Mouse (Mus musculus) cortical plate, adult 2 months (tissue): ENCODE measurements at regions not wholly inside any gene's neighbourhood (a gene's known extent, or its start where the extent isn't known, plus 50 kb on each side); places are given as distances from the start of the nearest gene placed in this dataset.

Source experiments
- H3K27ac ChIP-seq: fragments of 200-500 bp; 2 replicates; pipeline ENCODE4 v1.5.1; 2012; ENCODE audit warnings: low read length, control low read depth, inconsistent platforms; ENCODE audit not compliant: insufficient read depth
- H3K4me1 ChIP-seq: fragments of 200-500 bp; 2 replicates; pipeline ENCODE4 v1.6.1; 2011; ENCODE audit warnings: low read length; ENCODE audit not compliant: control insufficient read depth, insufficient read depth
- H3K4me3 ChIP-seq: fragments of 200-500 bp; 2 replicates; pipeline ENCODE4 v1.5.1; 2011; ENCODE audit warnings: mild to moderate bottlenecking, low read length, control low read depth; ENCODE audit not compliant: insufficient read depth
- CTCF ChIP-seq: fragments of 200-500 bp; IDR thresholded peaks from 2 replicates; pipeline ENCODE4 v1.5.1; 2011; ENCODE audit warnings: mild to moderate bottlenecking, control low read depth, low read length; ENCODE audit not compliant: insufficient read depth; ENCODE audit errors: extremely low read depth
- POLR2A ChIP-seq: fragments of 200-500 bp; IDR thresholded peaks from 2 replicates; pipeline ENCODE4 v1.6.1; 2011; ENCODE audit warnings: mild to moderate bottlenecking, low read length, control low read depth; ENCODE audit not compliant: insufficient read depth; ENCODE audit errors: extremely low read depth

DNA sequence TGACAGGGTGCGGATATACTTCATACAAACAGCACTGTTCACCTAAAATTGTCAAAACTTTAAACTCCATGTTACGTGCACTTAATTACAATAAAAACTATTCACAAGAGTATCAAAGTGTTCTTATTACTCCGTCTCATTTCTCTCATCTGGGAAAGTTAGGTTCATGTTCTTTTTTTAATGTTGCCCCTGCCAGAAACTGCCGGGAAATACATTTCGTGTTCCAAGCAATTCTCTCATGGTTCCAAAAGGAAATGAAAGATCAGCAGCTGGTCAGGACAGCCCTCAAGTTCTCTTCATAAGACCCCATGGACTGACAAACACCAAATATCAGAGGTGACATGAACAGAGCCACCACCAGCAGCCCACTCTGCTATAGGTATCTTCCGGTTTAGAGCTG is 565.7 kb downstream of the Nfib start:
- Histone ChIP-seq H3K4me3 (no peak overlapping the region), H3K27ac (no peak overlapping the region), H3K4me1 (no peaks in the 10 kb centered on the region)
- TF ChIP-seq CTCF (no peak), POLR2A (no peak)

DNA sequence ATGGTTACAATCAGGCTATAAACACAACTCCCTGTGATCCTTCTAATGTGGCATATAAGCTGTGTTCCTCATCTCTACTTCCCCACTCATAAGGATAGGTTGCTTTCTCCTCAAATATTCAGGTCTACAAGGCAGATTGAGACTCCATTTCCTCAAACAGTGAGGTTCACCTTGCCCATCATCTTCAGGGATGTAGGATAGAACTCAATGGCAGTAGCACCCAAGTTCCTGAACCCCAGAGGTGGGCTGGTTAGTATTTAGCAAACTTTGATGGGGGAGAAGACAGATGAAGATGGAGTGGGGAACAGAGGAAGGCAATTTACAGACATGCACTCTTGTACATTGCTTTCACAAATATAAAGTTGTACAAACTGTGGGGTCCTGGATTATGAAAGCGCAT is 566.5 kb downstream of the Nfib start:
- TF ChIP-seq CTCF = no peak
- TF ChIP-seq POLR2A = no peak
- no peak overlapping the region for H3K4me3 ChIP-seq
- H3K4me1 ChIP-seq = no peaks in the 10 kb centered on the region
- no peak overlapping the region for H3K27ac ChIP-seq

DNA sequence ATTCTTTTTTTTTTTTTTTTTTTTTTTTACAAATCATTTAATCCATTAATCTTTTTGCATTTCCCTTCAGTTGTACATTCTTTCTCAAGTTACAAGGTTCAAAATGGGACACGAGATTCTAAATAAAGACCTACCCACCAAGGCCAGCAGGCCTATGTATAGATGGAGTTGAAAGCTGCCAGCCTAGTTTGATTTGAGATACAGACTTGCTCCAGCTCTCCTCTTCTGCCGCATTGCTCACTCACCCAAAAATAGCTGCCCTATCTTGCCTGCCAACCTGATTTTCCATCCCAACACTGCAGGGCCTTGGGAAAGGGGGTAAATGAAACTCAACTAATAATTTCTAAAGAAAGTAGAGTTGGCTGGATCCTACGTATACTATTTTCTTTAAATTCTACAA is 572.7 kb downstream of the Nfib start:
- H3K4me3 ChIP-seq = no peak overlapping the region
- peaks cover 2% of the 10 kb centered on the region; the same call in 1 of the 2 replicates for H3K4me1 ChIP-seq
- no peak overlapping the region for H3K27ac ChIP-seq
- TF ChIP-seq POLR2A = no peak
- TF ChIP-seq CTCF = no peak

DNA sequence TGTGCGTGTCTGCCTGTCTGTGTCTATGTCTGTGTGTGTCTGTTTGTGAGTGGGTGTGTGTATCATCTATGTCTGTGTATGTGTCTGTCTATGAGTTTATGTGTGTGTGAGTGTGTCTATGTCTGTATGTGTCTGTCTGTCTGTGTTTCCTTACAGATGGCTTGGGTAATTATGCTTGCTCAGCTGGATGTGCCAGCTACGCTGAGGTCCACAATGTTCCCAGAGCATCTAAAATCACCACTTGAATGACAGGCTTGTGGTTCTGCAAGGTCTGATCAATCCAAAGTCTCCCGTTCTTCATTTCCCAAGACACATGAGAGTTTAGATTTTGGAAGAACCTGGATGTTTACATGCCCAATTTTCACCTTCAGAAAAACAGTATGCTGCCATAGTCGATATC is 573.2 kb downstream of the Nfib start:
- Histone ChIP-seq H3K27ac (no peak overlapping the region), H3K4me1 (peaks cover 2% of the 10 kb centered on the region; the same call in 1 of the 2 replicates)
- TF ChIP-seq POLR2A (no peak), CTCF (no peak)

DNA sequence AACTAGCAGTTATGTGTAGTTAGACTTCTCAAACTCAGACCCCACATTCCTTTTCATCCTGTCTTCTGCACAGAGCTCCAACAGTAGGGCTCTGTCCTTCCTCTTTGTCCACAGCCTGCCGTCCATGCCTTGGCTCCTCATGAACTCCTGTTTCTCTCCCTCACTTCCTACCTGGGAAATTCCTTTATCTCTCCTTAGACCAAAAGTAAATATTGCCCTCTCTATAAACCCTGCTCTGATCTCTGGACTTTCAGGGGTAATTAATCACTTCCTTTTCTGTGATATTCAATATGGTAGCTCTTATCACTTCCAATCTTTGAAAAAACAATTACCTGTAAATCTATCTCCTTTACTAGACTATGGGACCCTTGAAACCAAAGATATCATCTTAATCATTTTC is 576.1 kb downstream of the Nfib start:
- H3K4me3 ChIP-seq = no peak overlapping the region
- TF ChIP-seq CTCF = no peak
- no peak for TF ChIP-seq POLR2A
- H3K27ac ChIP-seq = no peak overlapping the region
- H3K4me1 ChIP-seq = peaks cover 2% of the 10 kb centered on the region; the same call in 1 of the 2 replicates

More for the DNA sequence above, 573.2 kb downstream of the Nfib start:
- H3K4me3 ChIP-seq = no peak overlapping the region

DNA sequence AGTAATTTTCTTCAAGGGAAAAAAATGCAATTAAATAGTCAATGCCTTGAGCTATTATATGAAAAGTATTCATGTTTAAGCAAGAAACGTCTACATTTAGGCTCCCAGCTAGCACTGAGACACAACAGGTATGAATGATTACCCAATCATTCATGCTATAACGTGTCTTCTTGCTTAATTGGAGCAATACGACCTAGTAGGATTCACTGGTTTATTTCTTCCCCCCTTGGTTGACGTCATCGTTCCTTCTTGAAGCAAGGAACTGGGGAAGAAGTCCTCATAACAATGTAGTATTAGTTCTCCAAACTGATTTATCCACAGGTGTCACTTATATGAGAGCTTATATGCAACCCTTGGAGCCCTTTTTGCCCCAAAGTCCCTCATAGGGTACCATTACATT is 581.8 kb downstream of the Nfib start:
- H3K4me1 ChIP-seq = no peaks in the 10 kb centered on the region
- no peak overlapping the region for H3K4me3 ChIP-seq
- no peak overlapping the region for H3K27ac ChIP-seq
- TF ChIP-seq POLR2A (no peak), CTCF (no peak)

DNA sequence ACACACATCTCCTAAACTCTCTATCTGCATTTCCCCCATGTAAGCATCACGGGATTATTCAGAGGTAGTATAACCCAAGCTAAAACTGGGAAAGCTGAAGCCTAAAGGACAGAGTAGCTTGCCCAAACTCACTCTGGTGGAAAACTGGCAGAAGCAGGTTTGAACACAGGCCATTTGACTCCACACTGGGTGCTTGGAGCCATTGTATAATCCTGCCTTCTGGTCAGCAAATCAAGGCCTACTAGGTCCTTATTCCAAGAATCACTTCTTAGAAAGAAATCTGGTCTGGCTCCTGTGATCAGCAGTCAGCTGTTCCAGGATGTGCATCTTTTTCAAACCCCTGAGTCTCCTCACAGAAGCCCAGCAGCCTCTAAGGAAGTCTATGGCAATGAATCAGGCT is 582.4 kb downstream of the Nfib start:
- Histone ChIP-seq H3K27ac (no peak overlapping the region), H3K4me3 (no peak overlapping the region), H3K4me1 (no peaks in the 10 kb centered on the region)
- TF ChIP-seq CTCF = no peak
- TF ChIP-seq POLR2A = no peak

DNA sequence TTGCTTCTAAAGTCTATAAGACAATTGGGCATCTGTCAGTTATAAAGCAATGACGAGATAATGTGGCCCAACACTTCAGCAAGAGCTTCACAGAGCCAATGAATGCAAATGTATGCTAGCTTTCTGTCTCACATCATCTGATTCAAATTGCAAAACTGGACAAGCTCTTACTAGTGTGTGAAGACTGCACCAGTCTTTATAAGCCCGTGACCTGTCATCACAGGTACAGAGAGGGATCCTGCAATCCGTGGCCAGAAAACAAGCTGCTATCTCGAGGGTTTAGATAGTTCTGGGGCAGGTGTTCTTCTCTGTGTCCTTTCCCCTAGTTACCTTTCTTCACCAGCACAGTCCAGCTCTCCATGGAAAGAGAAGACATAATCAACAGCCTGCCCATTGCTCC is 584.8 kb downstream of the Nfib start:
- no peak overlapping the region for H3K27ac ChIP-seq
- TF ChIP-seq POLR2A = no peak
- no peak for TF ChIP-seq CTCF
- H3K4me3 ChIP-seq = no peak overlapping the region
- no peaks in the 10 kb centered on the region for H3K4me1 ChIP-seq

DNA sequence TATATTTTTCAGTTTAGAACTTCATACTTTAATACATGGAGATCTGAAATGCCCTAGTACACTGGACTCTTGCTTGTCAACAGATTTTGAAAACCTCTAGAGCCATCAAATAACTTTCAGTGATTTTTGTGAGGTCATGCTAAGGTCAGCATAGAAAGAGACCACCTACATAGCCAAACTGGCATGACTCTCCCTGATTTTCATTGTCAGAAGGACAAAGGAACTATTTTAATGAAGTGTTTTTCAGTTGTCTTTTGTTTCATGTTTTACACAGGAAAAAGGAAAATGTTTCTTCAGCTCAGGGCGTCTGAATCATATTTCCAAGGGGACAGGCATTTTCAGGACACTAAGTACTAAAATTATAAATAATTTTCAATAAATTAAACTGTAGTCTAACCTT is 585.2 kb downstream of the Nfib start:
- TF ChIP-seq CTCF (no peak), POLR2A (no peak)
- no peak overlapping the region for H3K27ac ChIP-seq
- no peaks in the 10 kb centered on the region for H3K4me1 ChIP-seq
- no peak overlapping the region for H3K4me3 ChIP-seq

DNA sequence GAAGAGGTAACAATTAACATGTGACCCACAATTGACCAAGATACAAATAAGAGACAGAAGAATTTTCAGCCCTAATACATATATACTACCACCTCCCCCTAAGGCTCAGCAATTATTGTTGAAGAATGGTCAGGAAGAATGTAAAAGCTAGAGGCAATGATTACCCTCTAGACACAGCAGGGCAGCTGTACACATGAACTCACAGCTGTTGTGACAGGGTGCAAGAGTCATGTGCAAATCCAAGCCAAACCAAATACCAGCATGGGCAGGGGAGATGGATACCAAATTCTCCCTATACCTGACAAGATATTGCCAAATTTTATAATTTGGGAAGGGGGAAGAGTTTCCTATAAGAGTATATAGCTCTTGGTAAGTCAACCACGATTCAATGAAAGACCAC is 603.7 kb downstream of the Nfib start:
- no peak overlapping the region for H3K27ac ChIP-seq
- no peak overlapping the region for H3K4me3 ChIP-seq
- no peak for TF ChIP-seq CTCF
- no peak for TF ChIP-seq POLR2A
- no peaks in the 10 kb centered on the region for H3K4me1 ChIP-seq

DNA sequence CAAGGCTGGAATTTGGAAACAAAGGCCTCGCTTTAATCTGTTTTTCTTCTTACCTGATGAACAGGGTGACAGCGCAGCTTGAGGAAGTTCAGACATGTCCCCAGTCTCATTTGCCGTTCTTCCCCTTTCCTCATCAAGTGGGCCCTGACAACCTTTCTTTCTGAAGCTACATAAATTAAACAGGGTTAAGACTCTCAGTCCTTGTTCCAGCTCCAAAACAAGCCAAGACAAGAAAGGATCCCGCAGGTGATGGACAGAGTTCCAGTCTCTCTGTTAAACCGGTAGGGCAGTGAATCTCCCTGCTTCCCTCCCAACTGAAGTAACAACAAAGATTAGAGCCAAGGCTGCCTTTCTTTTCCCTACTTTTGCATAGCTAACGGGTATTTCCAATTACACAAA is 605.6 kb downstream of the Nfib start:
- Histone ChIP-seq H3K4me3 (no peak overlapping the region), H3K27ac (no peak overlapping the region), H3K4me1 (no peaks in the 10 kb centered on the region)
- TF ChIP-seq CTCF = no peak
- TF ChIP-seq POLR2A = no peak
